ENCODE assay signal across 8 mouse cellular contexts in genomic region chr5:34370022-34370823, GRCm38 (mm10). TPM values are rescaled to one million over a fixed set of nuclear protein-coding genes. Genes with fewer than 3 reads are reported as not detected.
DNase-seq lines count a peak whose midpoint lies in the region; ATAC-seq lines count a peak whose summit lies in the region.

No protein-coding gene starts in this region.

- H3K36me3 ChIP-seq in embryonic facial prominence, embryonic 12.5 days = no peaks in the 10 kb centered on the region
- H3K36me3 ChIP-seq in kidney, embryonic 14.5 days (ENCODE audit: control insufficient read depth, insufficient read depth, low read length) = no peaks in the 10 kb centered on the region; the same call in 1 of the 2 replicates
- no peaks in the 10 kb centered on the region; the same call in 1 of the 2 replicates for H3K36me3 ChIP-seq in liver, embryonic 11.5 days (ENCODE audit: control insufficient read depth, insufficient read depth, low read length)

- under 1% methylated on average over 71 of the region's 114 CpGs for WGBS in embryonic facial prominence, embryonic 12.5 days
- WGBS in kidney, embryonic 14.5 days = under 1% methylated on average over 36 of the region's 114 CpGs
- under 1% methylated on average over 64 of the region's 114 CpGs for WGBS in liver, embryonic 11.5 days

- peak; percentile 37 for DNase-seq in 3134 (ENCODE audit: extremely low read depth, insufficient read length, low spot score)
- peak; percentile 45 for DNase-seq in adrenal gland, adult 2 months
- DNase-seq in heart, adult 8-10 months (ENCODE audit: low spot score) = peak; percentile 13
- peak; percentile 48 for DNase-seq in liver, embryonic 11.5 days (ENCODE audit: low spot score)
- DNase-seq in neural tube, embryonic 10.5 days (ENCODE audit: extremely low spot score, low spot score) = peak; percentile 52
- DNase-seq in thymus, adult 18-20 months = peak; percentile 28 to 51

- peak overlapping the region; percentile 94 for H3K4me3 ChIP-seq in embryonic facial prominence, embryonic 12.5 days
- peak overlapping the region; percentile 92 for H3K4me3 ChIP-seq in kidney, embryonic 14.5 days (ENCODE audit: low read length)
- H3K4me3 ChIP-seq in liver, embryonic 11.5 days (ENCODE audit: low read depth, low read length) = peak overlapping the region; percentile 96

- H3K9me3 ChIP-seq in embryonic facial prominence, embryonic 12.5 days = no peaks in the 10 kb centered on the region
- H3K9me3 ChIP-seq in kidney, embryonic 14.5 days (ENCODE audit: control insufficient read depth, low read length) = no peaks in the 10 kb centered on the region
- H3K9me3 ChIP-seq in liver, embryonic 11.5 days (ENCODE audit: control insufficient read depth, low read length) = no peaks in the 10 kb centered on the region

- peak overlapping the region; percentile 91 for H3K9ac ChIP-seq in embryonic facial prominence, embryonic 12.5 days
- H3K9ac ChIP-seq in kidney, embryonic 14.5 days (ENCODE audit: low read depth, low read length) = peak overlapping the region; percentile 94
- H3K9ac ChIP-seq in liver, embryonic 11.5 days (ENCODE audit: low read depth, low read length) = peak overlapping the region; percentile 95

- H3K4me2 ChIP-seq in embryonic facial prominence, embryonic 12.5 days (replicated peaks) = peak overlapping the region; percentile 57
- H3K4me2 ChIP-seq in kidney, embryonic 14.5 days (replicated peaks; ENCODE audit: low read depth, low read length) = peak overlapping the region; percentile 80
- H3K4me2 ChIP-seq in liver, embryonic 11.5 days = peak overlapping the region; percentile 90

- peak overlapping the region; percentile 77 for H3K27ac ChIP-seq in embryonic facial prominence, embryonic 12.5 days
- H3K27ac ChIP-seq in kidney, embryonic 14.5 days (ENCODE audit: low read depth, low read length) = no peak overlapping the region
- H3K27ac ChIP-seq in liver, embryonic 11.5 days (ENCODE audit: low read depth, low read length) = peak overlapping the region; percentile 80

- peaks cover 8% of the 10 kb centered on the region; the same call in 1 of the 2 replicates for H3K4me1 ChIP-seq in embryonic facial prominence, embryonic 12.5 days
- H3K4me1 ChIP-seq in kidney, embryonic 14.5 days (ENCODE audit: control insufficient read depth, insufficient read depth, low read length) = peaks cover 11% of the 10 kb centered on the region
- H3K4me1 ChIP-seq in liver, embryonic 11.5 days (replicated peaks; ENCODE audit: control insufficient read depth, insufficient read depth, low read length) = peaks cover 10% of the 10 kb centered on the region

- no peaks in the 10 kb centered on the region for H3K27me3 ChIP-seq in embryonic facial prominence, embryonic 12.5 days
- no peaks in the 10 kb centered on the region for H3K27me3 ChIP-seq in kidney, embryonic 14.5 days (ENCODE audit: control insufficient read depth, insufficient read depth, low read length)
- H3K27me3 ChIP-seq in liver, embryonic 11.5 days (replicated peaks; ENCODE audit: control insufficient read depth, insufficient read depth, low read length) = no peaks in the 10 kb centered on the region

- no peak for ATAC-seq in embryonic facial prominence, embryonic 12.5 days (ENCODE audit: insufficient number of reproducible peaks, insufficient read depth, low FRiP score, low TSS enrichment)
- 0 out of 2 replicates have a peak, but pooled peaks have one; percentile 2 for ATAC-seq in kidney, embryonic 14.5 days (ENCODE audit: low FRiP score, low TSS enrichment)
- ATAC-seq in liver, embryonic 11.5 days (replicated peaks; ENCODE audit: low FRiP score) = no peak

RNA-seq across cellular contexts. Expression of gene Fam193a, which starts 0.5 kb away (rescaled TPM):
- 10 to 100 TPM; 24.5 to 36.6 TPM for total RNA-seq in adrenal gland, adult 2 months (2021)
- polyA plus RNA-seq in adrenal gland, adult 2 months (2012; rRNA removed) = 21.8 and 50.3 TPM in 2 replicates
- 15.8 and 15.9 TPM in 2 replicates for polyA plus RNA-seq in embryonic facial prominence, embryonic 12.5 days (2016; fragmentation: Nextera tagmentation; extraction: Ambion mirVana)
- total RNA-seq in heart, adult 8-10 months (2022) = 10 to 100 TPM; 21.1 to 26.8 (median 23.3) TPM
- polyA plus RNA-seq in kidney, embryonic 14.5 days (2014; fragmentation: Nextera tagmentation; extraction: Ambion mirVana) = 17.7 and 18.4 TPM in 2 replicates
- 8.8 and 8.9 TPM in 2 replicates for polyA plus RNA-seq in liver, embryonic 11.5 days (2014; fragmentation: Nextera tagmentation; extraction: Ambion mirVana)

RNA-seq across cellular contexts. Expression of gene Rnf4, which starts 34.1 kb away (rescaled TPM):
- 100 to 1,000 TPM in 1 of 2 experiments, 10 to 100 TPM in 1; 88.6 to 107 TPM for total RNA-seq in adrenal gland, adult 2 months (2021)
- polyA plus RNA-seq in adrenal gland, adult 2 months (2012; rRNA removed) = 25.7 and 29.2 TPM in 2 replicates
- 170 and 179 TPM in 2 replicates for polyA plus RNA-seq in embryonic facial prominence, embryonic 12.5 days (2016; fragmentation: Nextera tagmentation; extraction: Ambion mirVana)
- 10 to 100 TPM; 25.3 to 35.7 (median 30.4) TPM for total RNA-seq in heart, adult 8-10 months (2022)
- polyA plus RNA-seq in kidney, embryonic 14.5 days (2014; fragmentation: Nextera tagmentation; extraction: Ambion mirVana) = 140 and 213 TPM in 2 replicates
- polyA plus RNA-seq in liver, embryonic 11.5 days (2014; fragmentation: Nextera tagmentation; extraction: Ambion mirVana) = 151 and 174 TPM in 2 replicates
